Mouse (Mus musculus): Measurements from ENCODE around the gene Il15ra. TPM values are rescaled to one million over a fixed set of nuclear protein-coding genes. Genes with fewer than 3 reads are reported as not detected.
A peak's percentile ranks its signal among the peaks of the same experiment; 100 is the strongest.

Il15ra gene
- polyA plus RNA-seq, 1 experiment from 2014 or later = 34.2 TPM

- DNase-seq (ENCODE audit: low spot score) = peak; percentile 100
Measured at GRCm38 (mm10) chr2:11777091-11778068, 72.3 kb downstream of the Il15ra start, which contains the start of the genes Fbh1 and Ankrd16. Fbh1 (minus strand) TSS chr2:11777582. Ankrd16 (plus strand) TSS chr2:11777876.

GRCm38 (mm10) chr2:11778087-11778823 is 73.2 kb downstream of the Il15ra start:
- DNase-seq (ENCODE audit: low spot score) = peak; percentile 94

Other genes with a start within 250 kb of the Il15ra start
- 14.0 and 15.0 TPM in 2 replicates for gene Pfkfb3, start 151.2 kb upstream of the Il15ra start, polyA plus RNA-seq (2015; fragmentation: Nextera tagmentation; extraction: Ambion mirVana)
- 188 and 189 TPM in 2 replicates for gene Rbm17, start 101.1 kb upstream of the Il15ra start, polyA plus RNA-seq (2015; fragmentation: Nextera tagmentation; extraction: Ambion mirVana)
- not detected in 2 replicates for gene Gm17490, start 79.0 kb upstream of the Il15ra start, polyA plus RNA-seq (2015; fragmentation: Nextera tagmentation; extraction: Ambion mirVana)
- gene Il2ra, start 62.5 kb upstream of the Il15ra start, polyA plus RNA-seq (2015; fragmentation: Nextera tagmentation; extraction: Ambion mirVana) = 46.0 and 51.1 TPM in 2 replicates
- 63.0 and 65.7 TPM in 2 replicates for gene Fbh1, start 72.3 kb downstream of the Il15ra start, polyA plus RNA-seq (2015; fragmentation: Nextera tagmentation; extraction: Ambion mirVana)
- gene Ankrd16, start 72.6 kb downstream of the Il15ra start, polyA plus RNA-seq (2015; fragmentation: Nextera tagmentation; extraction: Ambion mirVana) = 28.3 and 41.2 TPM in 2 replicates

Data from thymus, postnatal 0 days (tissue).